ENCODE assay signal across 8 mouse cellular contexts in the genomic region with DNA sequence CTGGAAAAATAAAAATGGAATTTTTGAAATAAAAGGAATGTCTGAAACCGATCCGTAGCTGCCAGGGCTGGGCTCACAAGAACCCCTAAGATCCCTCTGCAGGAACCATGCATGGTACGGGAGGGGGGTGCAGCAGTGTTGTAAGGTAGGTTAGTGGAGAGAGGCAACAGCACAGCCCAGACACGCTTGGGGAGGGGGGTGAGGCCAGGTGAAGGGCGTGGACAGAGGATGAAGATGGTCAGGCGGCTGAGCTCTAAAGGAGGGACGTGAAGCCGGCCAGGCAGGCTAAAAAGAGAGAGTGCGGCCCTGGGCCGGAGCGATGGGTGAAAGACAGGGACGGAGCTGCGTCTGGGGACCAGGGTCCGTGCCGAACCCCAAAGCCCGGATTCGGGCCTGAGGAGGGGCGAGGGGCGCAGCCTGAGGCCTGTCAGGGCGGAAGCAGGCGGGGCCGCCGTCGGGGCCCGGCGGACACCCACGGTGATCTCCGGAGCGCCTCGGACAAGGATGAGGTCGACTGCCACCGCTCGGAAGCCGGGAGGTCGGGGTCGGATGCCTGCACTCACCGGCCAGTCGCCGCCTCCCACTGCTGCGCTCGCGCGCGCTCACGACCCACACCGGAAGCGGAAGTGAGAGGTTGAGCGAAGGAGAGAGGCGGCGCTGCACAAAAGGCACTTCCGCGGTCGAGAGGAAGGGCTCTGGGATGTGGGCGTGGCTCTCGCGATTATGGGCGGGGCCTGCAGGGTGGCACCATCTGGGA. TPM values are rescaled to one million over a fixed set of nuclear protein-coding genes. Genes with fewer than 3 reads are reported as not detected.
A peak's percentile ranks its signal among the peaks of the same experiment; 100 is the strongest.
DNase-seq lines count a peak whose midpoint lies in the region; ATAC-seq and TF ChIP-seq lines count a peak whose summit lies in the region.

A gene (minus strand): TSS at position 638 of the 757 bp plus-strand sequence.

- peak; percentile 96 for DNase-seq in gastrocnemius, postnatal 10 days
- peak; percentile 98 for DNase-seq in induced T-regulatory cell, adult 2 months (ENCODE audit: low read depth)
- peak; percentile 85 to 95 for DNase-seq in left cerebral cortex, adult 9 months (ENCODE audit: low spot score in 2 of 2)
- DNase-seq in right cerebral cortex, postnatal 14 days, result peak; percentile 94
- peak; percentile 96 to 98 for DNase-seq in urinary bladder, postnatal 36 days (ENCODE audit: low spot score in 2 of 2)

- TF ChIP-seq POLR2A in cortical plate, adult 2 months (IDR thresholded peaks at IDR 0.05; ENCODE audit: extremely low read depth, insufficient read depth, low read length), result peak; percentile 61; the same call in 1 of the 2 replicates

- TF ChIP-seq CTCF in cortical plate, adult 2 months (IDR thresholded peaks at IDR 0.05; ENCODE audit: extremely low read depth, insufficient read depth, low read length), result no peak

- H3K4me3 ChIP-seq in cortical plate, adult 2 months (ENCODE audit: insufficient read depth, low read length), result peak within 1 kb of the TSS; percentile 95

- peak within 1 kb of the TSS; percentile 50; the same call in 1 of the 2 replicates for H3K27ac ChIP-seq in cortical plate, adult 2 months (ENCODE audit: insufficient read depth, low read length)

- H3K4me1 ChIP-seq in cortical plate, adult 2 months (ENCODE audit: control insufficient read depth, insufficient read depth, low read length), result peaks cover 14% of the 10 kb centered on the region

- ATAC-seq in activated CD4-positive, CD25-positive, alpha-beta regulatory T cell, adult 4 months, result peak; percentile 94
- peak; percentile 99 for ATAC-seq in megakaryocyte progenitor cell, adult 5-6 weeks (replicated peaks; ENCODE audit: poor library complexity)

RNA-seq across cellular contexts. Expression of the gene that starts here (rescaled TPM):
- polyA plus RNA-seq in activated CD4-positive, CD25-positive, alpha-beta regulatory T cell, adult 4 months (2017; shearing (Covaris generic)), result 1 to 10 TPM; 8.4 to 9.7 TPM
- 140 and 162 TPM in 2 replicates for polyA plus RNA-seq in cortical plate, adult 2 months (2012; rRNA removed)
- total RNA-seq in gastrocnemius, postnatal 10 days (2021), result 10 to 100 TPM; 15.2 to 23.2 TPM
- total RNA-seq in megakaryocyte progenitor cell, adult 5-6 weeks (2015), result 9.6 and 11.7 TPM in 2 replicates
- 30.2 and 32.6 TPM in 2 replicates for total RNA-seq in megakaryocyte progenitor cell, adult 5-6 weeks (2017)

Comparison
In these comparisons a context has a peak if more than half of its experiments do, and no peak if none do; other contexts are left out.
1. Peak in every context shown above with its lines: DNase-seq, ATAC-seq, H3K4me3 ChIP-seq and H3K27ac ChIP-seq.
2. RNA of the gene that starts here (polyA plus RNA-seq): 140 to 162 TPM in cortical plate, adult 2 months; 8.4 to 9.7 TPM in activated CD4-positive, CD25-positive, alpha-beta regulatory T cell, adult 4 months; every median in the first group is over 10 times any median in the second.